Mouse (Mus musculus): ENCODE measurements around the gene Cdh5. TPM values are rescaled to one million over a fixed set of nuclear protein-coding genes. Genes with fewer than 3 reads are reported as not detected.

Gene Cdh5
- polyA plus RNA-seq, 1 experiment from 2014 or later = 12.8 TPM

- no peaks in the 10 kb centered on the region for H3K36me3 ChIP-seq
- H3K9ac ChIP-seq (replicated peaks) = no peak overlapping the region
- H3K4me3 ChIP-seq (replicated peaks) = no peak overlapping the region
- H3K9me3 ChIP-seq = no peaks in the 10 kb centered on the region
- H3K27ac ChIP-seq = no peak overlapping the region
- peaks cover 19% of the 10 kb centered on the region for H3K4me1 ChIP-seq (replicated peaks)
- ATAC-seq = no peak
- 89% methylated on average over 6 of the region's 6 CpGs for WGBS
- no peaks in the 10 kb centered on the region for H3K27me3 ChIP-seq
- no peak overlapping the region for H3K4me2 ChIP-seq (replicated peaks)
Measured at GRCm38 (mm10) chr8:104187622-104188021, 86.2 kb downstream of the Cdh5 start.

DNA sequence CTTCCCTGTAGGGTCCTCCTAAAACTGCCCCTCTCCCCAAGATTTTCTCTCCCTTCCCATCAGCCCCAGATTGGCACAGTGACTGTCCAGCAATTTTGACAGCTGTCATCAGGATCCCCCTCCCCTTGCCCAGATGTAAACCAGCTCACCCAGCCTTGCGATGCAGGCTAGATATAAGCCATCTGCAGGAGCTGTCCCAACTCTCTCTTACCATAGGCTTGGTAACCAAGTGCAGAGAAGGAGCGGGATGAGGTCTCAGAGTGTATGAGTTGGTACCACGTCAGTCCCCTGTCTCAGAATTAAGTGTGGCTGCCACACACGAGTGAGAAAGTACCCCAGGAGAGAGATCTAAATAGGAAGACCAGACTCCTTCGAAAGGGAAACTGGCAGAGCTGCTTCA, 87.0 kb downstream of the Cdh5 start:
- 71% methylated on average over 5 of the region's 5 CpGs for WGBS
- no peak overlapping the region for H3K9ac ChIP-seq (replicated peaks)
- H3K36me3 ChIP-seq = no peaks in the 10 kb centered on the region
- H3K9me3 ChIP-seq = no peaks in the 10 kb centered on the region
- no peak overlapping the region for H3K4me2 ChIP-seq (replicated peaks)
- H3K4me3 ChIP-seq (replicated peaks) = no peak overlapping the region
- H3K4me1 ChIP-seq (replicated peaks) = peaks cover 19% of the 10 kb centered on the region
- no peak for ATAC-seq
- no peaks in the 10 kb centered on the region for H3K27me3 ChIP-seq
- H3K27ac ChIP-seq = no peak overlapping the region

GRCm38 (mm10) chr8:104190777-104191468, 89.5 kb downstream of the Cdh5 start:
- peak; percentile 48; the same call in 1 of the 2 replicates for ATAC-seq
- WGBS = 61% methylated on average over 6 of the region's 6 CpGs

GRCm38 (mm10) chr8:104191496-104191895, 90.1 kb downstream of the Cdh5 start:
- peak; percentile 79 for ATAC-seq
- Histone ChIP-seq H3K27me3 (no peaks in the 10 kb centered on the region), H3K4me3 (replicated peaks) (no peak overlapping the region), H3K4me2 (replicated peaks) (peak overlapping the region; percentile 27), H3K36me3 (no peaks in the 10 kb centered on the region), H3K27ac (peak overlapping the region; percentile 44; the same call in 1 of the 2 replicates), H3K9ac (replicated peaks) (no peak overlapping the region), H3K9me3 (no peaks in the 10 kb centered on the region), H3K4me1 (replicated peaks) (peaks cover 11% of the 10 kb centered on the region)
- 28% methylated on average over 11 of the region's 11 CpGs for WGBS

More at GRCm38 (mm10) chr8:104190777-104191468, 89.5 kb downstream of the Cdh5 start:
- Histone ChIP-seq H3K27me3 (no peaks in the 10 kb centered on the region), H3K27ac (peak overlapping the region; percentile 44), H3K4me2 (replicated peaks) (no peak overlapping the region), H3K4me3 (replicated peaks) (no peak overlapping the region), H3K4me1 (replicated peaks) (peaks cover 11% of the 10 kb centered on the region), H3K9ac (replicated peaks) (no peak overlapping the region), H3K9me3 (no peaks in the 10 kb centered on the region), H3K36me3 (no peaks in the 10 kb centered on the region)

Other genes with a start within 250 kb of the Cdh5 start
- gene Bean1, start 68.8 kb downstream of the Cdh5 start, polyA plus RNA-seq (2015; fragmentation: Nextera tagmentation; extraction: Ambion mirVana) = 1.8 and 2.0 TPM in 2 replicates
- 43.1 and 46.3 TPM in 2 replicates for gene Tk2, start 146.9 kb downstream of the Cdh5 start, polyA plus RNA-seq (2015; fragmentation: Nextera tagmentation; extraction: Ambion mirVana)
- 34.4 and 36.5 TPM in 2 replicates for gene Cklf, start 149.2 kb downstream of the Cdh5 start, polyA plus RNA-seq (2015; fragmentation: Nextera tagmentation; extraction: Ambion mirVana)
- not detected in 2 replicates for gene Cmtm2a, start 191.6 kb downstream of the Cdh5 start, polyA plus RNA-seq (2015; fragmentation: Nextera tagmentation; extraction: Ambion mirVana)
- not detected in 2 replicates for gene Gm45711, start 208.5 kb downstream of the Cdh5 start, polyA plus RNA-seq (2015; fragmentation: Nextera tagmentation; extraction: Ambion mirVana)
- not detected in 2 replicates for gene Cmtm1, start 208.5 kb downstream of the Cdh5 start, polyA plus RNA-seq (2015; fragmentation: Nextera tagmentation; extraction: Ambion mirVana)
- gene Gm11020, start 219.9 kb downstream of the Cdh5 start, polyA plus RNA-seq (2015; fragmentation: Nextera tagmentation; extraction: Ambion mirVana) = not detected in 2 replicates
- gene Cmtm2b, start 220.6 kb downstream of the Cdh5 start, polyA plus RNA-seq (2015; fragmentation: Nextera tagmentation; extraction: Ambion mirVana) = not detected in 2 replicates
- 31.4 and 34.9 TPM in 2 replicates for gene Cmtm3, start 237.8 kb downstream of the Cdh5 start, polyA plus RNA-seq (2015; fragmentation: Nextera tagmentation; extraction: Ambion mirVana)

Measured in midbrain, embryonic 13.5 days (tissue).